Mouse (Mus musculus) common myeloid progenitor, adult 5-6 weeks (primary cell): ENCODE measurements at regions not wholly inside any gene's neighbourhood (a gene's known extent, or its start where the extent isn't known, plus 50 kb on each side); places are given as distances from the start of the nearest gene placed in this dataset.

Source experiments
- ATAC-seq: replicated peaks from 2 replicates; pipeline ENCODE4 v1.8.0; 2016; ENCODE audit warnings: low read depth, mild to moderate bottlenecking, moderate TSS enrichment, inconsistent platforms; ENCODE audit not compliant: poor library complexity, severe bottlenecking

GRCm38 (mm10) chr6:31148311-31148856 is 189.5 kb upstream of the Klf14 start:
- ATAC-seq = no peak

DNA sequence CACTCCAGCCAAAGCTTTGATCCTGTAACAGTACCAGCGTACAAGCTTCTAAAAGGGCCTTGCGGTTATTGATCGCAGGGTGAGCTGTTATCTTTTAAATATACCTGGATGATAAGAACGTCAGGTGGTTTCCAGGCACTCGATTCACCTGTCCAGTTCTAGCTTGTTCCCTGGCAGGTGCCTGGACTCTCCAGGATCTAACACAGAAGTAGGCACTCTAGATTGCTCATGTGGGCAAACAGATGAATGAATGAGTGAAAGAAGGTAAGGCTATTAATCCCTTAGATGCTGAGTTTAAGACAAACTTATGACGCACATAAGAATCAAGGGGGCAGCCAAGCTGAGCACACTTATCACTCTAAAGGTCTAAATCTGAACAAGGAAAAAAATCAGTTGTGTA is 190.3 kb upstream of the Klf14 start:
- ATAC-seq = no peak

DNA sequence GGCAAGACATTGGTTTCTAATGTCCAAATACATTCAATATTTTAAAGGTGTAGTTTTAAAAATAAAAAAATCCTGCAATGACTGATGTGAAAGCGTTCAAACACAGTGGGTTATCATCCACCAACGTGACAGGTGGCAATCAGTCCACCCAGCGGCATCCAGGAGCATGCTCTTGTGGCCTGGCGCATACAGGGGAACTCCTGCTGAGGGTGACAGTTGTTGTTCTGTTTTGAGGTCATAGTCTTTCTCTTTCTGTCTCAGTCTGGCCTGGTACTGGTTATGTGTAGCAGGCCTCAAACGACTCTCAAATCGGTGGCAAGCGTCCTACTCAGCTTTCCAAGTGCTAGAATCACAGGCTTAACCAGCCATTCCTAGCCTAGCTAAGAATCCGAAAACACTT is 191.5 kb upstream of the Klf14 start:
- ATAC-seq = no peak

- ATAC-seq = peak; percentile 46; the same call in 1 of the 2 replicates
These were observed 197.0 kb upstream of the Klf14 start for GRCm38 (mm10) chr6:31155857-31156256.

GRCm38 (mm10) chr6:31156999-31157398 is 198.1 kb upstream of the Klf14 start:
- no peak for ATAC-seq

- no peak for ATAC-seq
These were observed 198.6 kb upstream of the Klf14 start for GRCm38 (mm10) chr6:31157429-31157828.

GRCm38 (mm10) chr6:31158648-31159047 is 199.8 kb upstream of the Klf14 start:
- no peak for ATAC-seq

DNA sequence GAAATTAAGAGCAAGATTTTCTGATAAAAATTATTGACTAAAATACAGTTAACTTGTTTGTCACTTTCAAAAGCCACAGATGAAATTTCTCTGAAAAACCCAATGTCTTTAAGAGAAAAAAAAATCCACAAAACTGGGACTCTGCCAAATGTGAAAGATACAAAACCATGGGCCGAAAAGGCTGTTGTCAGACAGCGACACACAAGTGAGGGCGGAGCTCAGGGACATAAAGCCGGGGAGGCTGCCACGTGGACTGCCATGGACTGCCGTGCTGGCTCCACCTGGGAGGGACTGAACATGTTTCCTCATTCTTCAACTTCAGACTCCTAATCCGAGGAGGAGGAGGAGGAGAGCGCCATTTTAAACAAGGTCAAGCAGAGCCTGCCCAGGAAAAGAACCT is 200.4 kb upstream of the Klf14 start:
- ATAC-seq = peak; percentile 74

DNA sequence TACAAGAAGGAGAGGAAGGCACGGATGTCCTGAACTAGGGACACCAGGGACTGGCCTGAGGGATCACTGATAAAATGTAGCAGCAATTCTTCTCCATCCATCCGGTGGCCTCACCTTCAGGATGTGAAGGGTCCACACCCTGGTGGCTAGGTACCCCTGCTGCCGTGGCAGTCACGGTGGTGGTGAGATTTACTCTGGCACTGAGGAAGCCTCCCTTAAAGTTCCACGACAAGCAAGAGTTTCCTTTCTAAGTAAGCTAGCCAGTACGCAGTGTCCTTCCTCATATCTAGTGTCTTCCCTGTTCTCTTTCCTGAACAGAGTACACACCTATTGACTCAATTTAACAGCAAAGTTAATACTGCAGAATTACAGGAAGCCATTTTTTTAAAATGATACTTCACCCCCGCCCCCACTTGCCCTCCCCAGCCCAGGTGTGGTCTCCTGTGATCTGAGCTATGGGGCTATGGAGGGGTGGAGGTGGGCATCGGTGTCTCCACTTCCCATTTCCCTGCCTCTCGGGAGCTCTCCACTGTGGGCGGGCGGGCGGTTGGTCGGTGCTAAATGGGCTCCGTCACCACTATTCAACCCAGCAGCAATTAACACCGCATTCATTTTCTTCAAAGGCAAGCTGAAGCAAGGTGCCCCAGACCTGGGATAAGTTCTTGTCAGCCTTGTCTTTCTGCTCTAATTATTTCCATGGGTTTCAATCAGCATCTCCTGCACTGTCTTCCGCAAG is 201.2 kb upstream of the Klf14 start:
- ATAC-seq = no peak

DNA sequence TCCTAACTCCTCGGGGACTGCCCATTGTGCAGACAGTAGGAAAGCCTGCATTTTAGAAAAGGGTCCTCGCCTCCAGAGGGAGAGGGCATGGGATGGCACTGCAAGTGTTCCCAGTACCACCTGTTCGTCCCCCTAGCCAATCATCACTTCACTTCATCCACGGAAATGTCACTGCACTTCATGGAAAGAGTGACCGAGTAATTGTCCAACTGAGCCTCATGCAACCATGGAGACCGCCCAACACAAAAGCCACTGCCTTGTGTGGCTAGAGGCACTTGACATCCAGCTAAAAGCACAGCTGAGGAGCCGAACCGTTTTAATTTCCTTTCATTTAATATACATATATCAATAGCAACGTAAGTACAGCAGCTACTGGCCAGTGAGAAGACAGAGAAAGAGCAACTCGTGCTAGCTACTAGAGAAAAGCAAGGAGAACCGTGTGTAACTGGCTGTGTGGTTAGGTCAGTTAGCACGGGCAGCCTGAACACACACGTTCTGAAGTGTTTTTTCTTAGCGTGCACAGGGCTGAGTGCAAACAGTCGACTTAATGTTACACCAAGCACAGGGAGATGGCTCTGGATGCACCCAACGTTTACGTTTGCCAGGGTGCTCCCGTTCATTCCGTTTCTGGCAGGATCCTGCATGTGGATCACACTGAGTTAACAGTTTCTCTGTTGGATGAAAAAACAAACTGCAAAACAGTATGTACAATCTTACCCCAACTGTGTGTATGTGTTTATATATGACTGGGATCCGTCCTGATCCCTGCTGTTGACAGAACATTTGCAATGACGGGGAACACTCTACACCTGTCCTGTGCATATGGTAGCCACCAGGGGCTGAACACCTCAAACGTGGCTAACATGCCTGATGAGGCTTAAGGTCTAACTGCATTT is 202.8 kb upstream of the Klf14 start:
- ATAC-seq = no peak

GRCm38 (mm10) chr6:31165011-31165410 is 206.1 kb upstream of the Klf14 start:
- ATAC-seq = no peak

DNA sequence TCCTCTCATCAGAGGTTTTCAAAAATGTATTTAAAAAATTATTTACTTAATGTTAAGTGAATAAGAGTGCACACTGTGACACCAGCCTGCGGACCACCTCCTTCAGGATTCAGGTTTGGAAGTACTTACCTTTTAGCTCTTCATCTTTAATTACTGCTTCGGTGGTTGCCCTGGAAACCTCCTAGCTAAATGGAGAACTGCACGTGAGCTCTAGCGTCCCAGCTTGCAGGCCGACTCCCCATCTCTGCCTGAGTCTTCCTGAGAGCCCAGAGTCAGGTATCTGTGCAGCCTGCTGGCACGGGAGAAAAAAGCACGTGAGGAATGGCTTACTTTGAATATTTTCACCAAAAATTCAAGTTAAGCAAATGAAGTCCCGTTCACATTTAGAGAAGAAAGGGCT is 207.5 kb upstream of the Klf14 start:
- no peak for ATAC-seq

DNA sequence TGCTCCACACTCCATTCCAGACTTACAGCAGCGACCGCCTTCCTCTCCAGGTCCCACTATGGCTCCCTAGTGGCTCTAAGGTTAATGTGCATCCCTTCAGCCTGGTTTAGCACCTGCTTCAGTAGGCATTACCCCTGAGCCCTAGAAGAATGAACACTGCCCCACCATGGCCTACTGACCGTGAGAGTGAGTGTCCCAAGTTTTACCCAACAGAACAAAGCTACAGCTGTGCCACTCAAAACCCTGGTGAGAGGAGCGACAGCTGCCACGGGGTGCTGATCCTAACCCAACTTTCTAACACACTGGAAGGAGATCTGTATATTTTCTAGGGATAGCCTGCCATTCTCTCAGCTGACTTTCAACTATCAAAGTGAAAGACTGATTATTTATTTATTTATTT is 208.9 kb upstream of the Klf14 start:
- no peak for ATAC-seq

DNA sequence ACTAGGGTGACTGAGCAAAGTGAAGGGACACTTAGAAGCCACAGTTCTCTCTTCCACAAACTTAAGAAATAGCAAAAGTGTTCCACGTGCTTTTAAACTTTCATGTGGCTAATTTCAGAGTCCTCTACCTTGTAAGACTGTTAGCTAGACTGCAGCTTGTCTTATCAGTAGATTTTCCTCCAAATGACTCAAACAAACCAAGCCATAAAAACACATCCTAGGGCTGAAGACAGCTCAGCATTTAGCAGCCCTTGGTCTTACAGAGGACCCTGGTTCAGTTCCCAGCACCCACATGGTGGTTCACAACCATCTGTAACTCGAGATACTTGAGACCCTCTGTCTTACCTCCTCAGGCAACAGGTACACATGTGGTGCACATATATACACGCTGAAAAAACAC is 209.9 kb upstream of the Klf14 start:
- ATAC-seq = no peak

DNA sequence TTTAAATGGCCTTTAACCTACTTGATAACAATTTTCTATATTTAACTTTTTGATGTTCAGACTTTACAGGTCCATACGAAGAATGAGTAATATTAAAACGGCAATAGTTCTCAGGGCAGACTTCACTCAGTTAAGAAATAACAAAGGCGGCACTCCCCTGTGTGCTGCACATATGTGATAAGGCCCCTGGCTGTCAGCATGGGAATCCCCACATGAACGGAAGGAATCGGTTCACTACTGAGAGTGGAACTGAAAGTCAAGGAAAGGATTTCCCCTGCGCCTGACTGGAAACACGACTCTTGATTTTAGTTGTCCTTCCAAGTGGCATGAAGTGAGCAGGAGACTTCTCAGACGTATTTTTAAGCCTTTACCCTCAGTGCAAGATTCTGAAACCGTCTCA is 210.5 kb upstream of the Klf14 start:
- peak; percentile 91 for ATAC-seq

- ATAC-seq = no peak
These were observed 211.2 kb upstream of the Klf14 start for GRCm38 (mm10) chr6:31169868-31170600.

DNA sequence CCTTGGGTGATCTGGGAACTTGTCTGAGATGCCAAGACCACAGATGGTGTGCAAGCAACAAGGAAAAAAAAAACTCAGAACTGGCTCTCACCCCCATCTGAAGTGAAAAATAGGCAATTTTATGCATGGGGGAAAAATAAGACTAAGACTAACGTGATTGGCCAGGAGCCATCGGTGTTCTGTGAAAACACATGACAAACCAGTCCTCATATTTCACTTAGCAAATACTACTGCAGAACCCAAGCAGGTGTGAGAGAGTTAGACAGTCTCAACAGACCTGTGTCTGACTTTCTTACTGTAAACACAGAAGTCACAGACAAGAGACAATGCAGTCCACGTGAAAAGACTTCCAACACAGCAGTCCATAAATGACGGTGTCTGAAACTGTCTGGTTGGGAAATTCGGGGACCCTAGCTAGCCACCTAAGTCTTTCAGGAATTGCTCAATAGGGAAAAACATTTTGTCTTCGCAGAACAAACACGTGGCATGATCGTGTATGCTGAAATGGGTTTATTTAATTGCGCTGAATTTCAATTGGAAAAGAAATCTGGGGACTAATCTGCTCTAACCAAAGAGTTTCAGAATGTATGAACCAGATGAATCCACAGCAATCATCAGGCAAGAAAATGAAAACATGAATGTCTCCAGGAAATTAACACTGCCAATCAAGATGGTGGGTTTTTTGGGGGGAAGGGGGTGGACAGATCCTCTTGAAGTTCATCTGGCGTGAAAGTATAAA is 213.1 kb upstream of the Klf14 start:
- no peak for ATAC-seq

- peak; percentile 59 for ATAC-seq
These were observed 216.9 kb upstream of the Klf14 start for GRCm38 (mm10) chr6:31175769-31176168.

DNA sequence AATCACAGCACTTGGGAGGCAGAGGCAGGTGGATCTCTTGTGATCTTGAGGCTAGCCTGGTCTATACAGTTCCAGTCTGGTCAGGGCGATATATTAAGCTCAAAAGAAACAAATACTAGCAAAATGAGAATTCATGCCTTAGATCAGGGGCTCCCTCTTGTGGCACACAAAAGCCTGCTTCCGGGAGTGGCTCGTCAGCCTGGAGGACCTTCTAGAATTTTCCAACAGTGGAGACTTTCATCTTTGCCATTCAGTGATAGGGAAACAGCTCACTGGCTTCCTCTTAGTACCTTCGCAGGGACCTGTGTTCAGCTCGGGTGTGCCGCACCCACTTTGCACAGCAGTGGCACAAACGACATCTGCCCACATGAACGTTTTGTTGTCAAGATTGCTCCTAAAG is 217.5 kb upstream of the Klf14 start:
- peak; percentile 77 for ATAC-seq

GRCm38 (mm10) chr6:31176831-31177230 is 218.0 kb upstream of the Klf14 start:
- peak; percentile 38; the same call in 1 of the 2 replicates for ATAC-seq
